Mouse (Mus musculus) granulocyte monocyte progenitor cell, adult 5-6 weeks (primary cell): ENCODE measurements at regions not wholly inside any gene's neighbourhood (a gene's known extent, or its start where the extent isn't known, plus 50 kb on each side); places are given as distances from the start of the nearest gene placed in this dataset.

Experiments used
- ATAC-seq: replicated peaks from 2 replicates; pipeline ENCODE4 v1.8.0; 2016; ENCODE audit warnings: mild to moderate bottlenecking, moderate TSS enrichment, inconsistent platforms; ENCODE audit not compliant: poor library complexity, severe bottlenecking

- ATAC-seq, result no peak
These were observed 69.6 kb upstream of the Slc35b4 start for GRCm38 (mm10) chr6:34246512-34246911.

GRCm38 (mm10) chr6:34243001-34243400 is 66.1 kb upstream of the Slc35b4 start:
- ATAC-seq, result no peak

- ATAC-seq, result no peak
These were observed 65.6 kb upstream of the Slc35b4 start for GRCm38 (mm10) chr6:34242486-34242885.

GRCm38 (mm10) chr6:34235132-34235531 is 58.2 kb upstream of the Slc35b4 start:
- no peak for ATAC-seq

- ATAC-seq, result no peak
These were observed 57.6 kb upstream of the Slc35b4 start for GRCm38 (mm10) chr6:34234443-34235020.

GRCm38 (mm10) chr6:34230768-34231381 is 54.0 kb upstream of the Slc35b4 start:
- ATAC-seq, result peak; percentile 52; the same call in 1 of the 2 replicates

GRCm38 (mm10) chr6:34227131-34227530 is 50.2 kb upstream of the Slc35b4 start:
- ATAC-seq, result no peak
